Mouse (Mus musculus) CH12.LX (cell line): ENCODE measurements around the gene Hibadh. TPM values are rescaled to one million over a fixed set of nuclear protein-coding genes. Genes with fewer than 3 reads are reported as not detected.
"Not testable (repeated sequence)": the region's sequence is repeated elsewhere in the genome, so short reads cannot be mapped to it uniquely, and the experiment has no call there.

Source experiments
- DNase-seq: peaks from one replicate; pipeline ENCODE4 v3.0.0-alpha.2; 2013; ENCODE audit errors: extremely low read depth
- H3K27ac ChIP-seq: 2 replicates; pipeline ENCODE4 v1.5.1; 2012; ENCODE audit warnings: low read depth, mild to moderate bottlenecking, control low read depth, moderate library complexity; ENCODE audit not compliant: insufficient read depth
- H3K27me3 ChIP-seq: replicated peaks from 2 replicates; pipeline ENCODE3; 2012; ENCODE audit warnings: inconsistent platforms
- H3K36me3 ChIP-seq, 2 experiments: replicated peaks in 1 of 2; 2 replicates each; pipeline versions ENCODE3 to v1.6.1; 2012; ENCODE audit warnings: inconsistent platforms in 1 of 2, low read length in 1 of 2, mild to moderate bottlenecking in 1 of 2, mixed read lengths in 1 of 2, moderate library complexity in 1 of 2; ENCODE audit not compliant: control insufficient read depth in 1 of 2, insufficient read depth in 1 of 2
- H3K4me1 ChIP-seq, 2 experiments: 2 replicates each; pipeline ENCODE4 v1.6.1; 2012; ENCODE audit warnings: inconsistent platforms in 1 of 2, moderate library complexity in 1 of 2; ENCODE audit not compliant: insufficient read depth in 2 of 2, control insufficient read depth in 1 of 2
- H3K4me2 ChIP-seq: 2 replicates; pipeline ENCODE4 v1.6.1; 2012; ENCODE audit warnings: low read depth, mild to moderate bottlenecking, control low read depth; ENCODE audit not compliant: poor library complexity, insufficient read depth, severe bottlenecking
- H3K4me3 ChIP-seq, 3 experiments: fragments of 150-350 bp in 1 of 3; sonication (generic) in 1 of 3; replicated peaks in 1 of 3; 2 replicates each; pipeline versions ENCODE3 to v1.5.1; 2011 to 2012; ENCODE audit warnings: low read depth in 2 of 3, low read length in 2 of 3, mild to moderate bottlenecking in 2 of 3, moderate library complexity in 2 of 3, control low read depth in 1 of 3, improper control_type of control experiment in 1 of 3, inconsistent platforms in 1 of 3, mixed read lengths in 1 of 3; ENCODE audit not compliant: poor library complexity in 1 of 3
- H3K79me2 ChIP-seq: replicated peaks from 2 replicates; pipeline ENCODE4 v1.6.1; 2012; ENCODE audit warnings: mild to moderate bottlenecking, moderate library complexity; ENCODE audit not compliant: control insufficient read depth, poor library complexity, insufficient read depth, severe bottlenecking; ENCODE audit errors: extremely low read depth
- H3K9ac ChIP-seq: 2 replicates; pipeline ENCODE4 v1.6.1; 2012; ENCODE audit warnings: low read depth, mild to moderate bottlenecking, control low read depth, moderate library complexity; ENCODE audit not compliant: insufficient read depth
- H3K9me3 ChIP-seq: replicated peaks from 2 replicates; pipeline ENCODE3; 2012; ENCODE audit warnings: low read length, inconsistent platforms, mixed read lengths
- BHLHE40 ChIP-seq: IDR thresholded peaks from 2 replicates; pipeline ENCODE4 v1.6.1; 2011; ENCODE audit warnings: mild to moderate bottlenecking, low read depth, low read length, improper control_type of control experiment
- CHD1 ChIP-seq: IDR thresholded peaks from 2 replicates; pipeline ENCODE4 v1.6.1; 2012; ENCODE audit warnings: low read depth, low read length, improper control_type of control experiment, inconsistent platforms
- CTCF ChIP-seq, 2 experiments: IDR thresholded peaks in 1 of 2; conservative IDR thresholded peaks in 1 of 2; 2 replicates each; pipeline ENCODE4 v1.5.1; 2011 to 2012; ENCODE audit warnings: low read depth in 2 of 2, low read length in 2 of 2, improper control_type of control experiment in 1 of 2, inconsistent platforms in 1 of 2, mild to moderate bottlenecking in 1 of 2, moderate library complexity in 1 of 2
- ELF1 ChIP-seq: IDR thresholded peaks from 2 replicates; pipeline ENCODE4 v1.6.1; 2014; ENCODE audit warnings: low read depth, mild to moderate bottlenecking, inconsistent platforms, low read length, improper control_type of control experiment
- GABPA ChIP-seq: IDR thresholded peaks from 2 replicates; pipeline ENCODE4 v1.6.1; 2012; ENCODE audit warnings: low read depth, low read length, improper control_type of control experiment, inconsistent platforms; ENCODE audit not compliant: insufficient replicate concordance
- IRF4 ChIP-seq: IDR thresholded peaks from 2 replicates; pipeline ENCODE4 v1.6.1; 2014; ENCODE audit warnings: low read depth, mild to moderate bottlenecking, inconsistent platforms, low read length, improper control_type of control experiment
- NELFE ChIP-seq: IDR thresholded peaks from 2 replicates; pipeline ENCODE4 v1.6.1; 2011; ENCODE audit warnings: low read depth, low read length, improper control_type of control experiment
- RAD21 ChIP-seq: IDR thresholded peaks from 2 replicates; pipeline ENCODE4 v1.6.1; 2011; ENCODE audit warnings: low read depth, mild to moderate bottlenecking, low read length, improper control_type of control experiment, moderate library complexity
- USF2 ChIP-seq: conservative IDR thresholded peaks from 2 replicates; pipeline ENCODE4 v1.6.1; 2011; ENCODE audit warnings: low read depth, low read length, improper control_type of control experiment
- ZNF384 ChIP-seq: IDR thresholded peaks from 2 replicates; pipeline ENCODE4 v1.6.1; 2012; ENCODE audit warnings: low read depth, low read length, improper control_type of control experiment, inconsistent platforms
- dilution Hi-C: fragments of 300-500 bp; cut with MboI; formaldehyde crosslinking; loops from 2 replicates; pipeline ENCODE4 v1.14.3; 2020; ENCODE audit warnings: low sequenced_read_pairs; ENCODE audit not compliant: extremely low pct_unique_long_range_greater_than_20kb, extremely low pct_ligation_motif_present
- in situ Hi-C: fragments of 300-500 bp; cut with MboI; formaldehyde crosslinking; loops from 3 replicates; pipeline ENCODE4 v1.14.3; 2019; ENCODE audit warnings: low sequenced_read_pairs, low pct_ligation_motif_present, low pct_unique_long_range_greater_than_20kb, mixed read lengths
- polyA plus RNA-seq: library from polyadenylated mRNA; unstranded; fragments of >175 nt; gene quantifications from 2 replicates; pipeline ENCODE4 v1.2.1, GENCODE M21; 2012; ENCODE audit warnings: low read depth; ENCODE audit not compliant: insufficient read length
- total RNA-seq, 2 experiments: library from RNA; depleted of rRNA; stranded (reverse); fragments of 300-350 nt in 1 of 2; fragments of >200 nt in 1 of 2; gene quantifications; 2 replicates each; pipeline ENCODE4 v1.2.3; 2012 to 2014

The Hibadh gene
- total and polyA plus RNA-seq, 3 experiments = 38.6 to 60.4 (median 44.4) TPM

GRCm38 (mm10) chr6:52679565-52679964, 39.4 kb upstream of the Hibadh start:
- no peaks in the 10 kb centered on the region for H3K79me2 ChIP-seq
- H3K36me3 ChIP-seq = no peaks in the 10 kb centered on the region
- no peak for DNase-seq
- in situ Hi-C loops (no loop called here), dilution Hi-C loops (no loop called here)
- H3K4me3 ChIP-seq = no peak overlapping the region
- H3K4me1 ChIP-seq = peaks cover 8% of the 10 kb centered on the region in 2 experiments
- H3K27ac ChIP-seq = no peak overlapping the region
- TF ChIP-seq CTCF (conservative IDR thresholded peaks at IDR 0.05 in 1 of 2, IDR thresholded peaks at IDR 0.05 in 1 of 2; ENCODE audit: low read depth in 2 of 2, low read length in 2 of 2) (no peak), NELFE (no peak), BHLHE40 (no peak), ELF1 (no peak), USF2 (no peak), IRF4 (no peak), GABPA (no peak), CHD1 (no peak)
- H3K9ac ChIP-seq = no peak overlapping the region
- no peaks in the 10 kb centered on the region for H3K27me3 ChIP-seq
- no peaks in the 10 kb centered on the region for H3K9me3 ChIP-seq
- no peak overlapping the region for H3K4me2 ChIP-seq

GRCm38 (mm10) chr6:52677534-52677933, 37.3 kb upstream of the Hibadh start:
- H3K27ac ChIP-seq, DNase-seq, H3K27me3 ChIP-seq, in situ Hi-C loops, H3K36me3 ChIP-seq, H3K9ac ChIP-seq, dilution Hi-C loops, H3K9me3 ChIP-seq, H3K4me1 ChIP-seq, H3K79me2 ChIP-seq, H3K4me3 ChIP-seq, H3K4me2 ChIP-seq: not testable (repeated sequence)
- TF ChIP-seq ZNF384 = peak; percentile 51; the same call in 1 of the 2 replicates

GRCm38 (mm10) chr6:52675222-52675921, 35.2 kb upstream of the Hibadh start:
- no peaks in the 10 kb centered on the region for H3K9me3 ChIP-seq
- no peak for DNase-seq
- dilution Hi-C loops (no loop called here), in situ Hi-C loops (no loop called here)
- no peaks in the 10 kb centered on the region for H3K79me2 ChIP-seq
- no peak for TF ChIP-seq RAD21
- peak; percentile 73 for TF ChIP-seq ZNF384
- peak overlapping the region in 2 of 3 experiments; percentile 9 to 16 for H3K4me3 ChIP-seq
- H3K27ac ChIP-seq = no peak overlapping the region
- H3K4me2 ChIP-seq = peak overlapping the region; percentile 57
- H3K4me1 ChIP-seq = peaks cover 5 to 12% of the 10 kb centered on the region in 2 experiments
- H3K9ac ChIP-seq = peak overlapping the region; percentile 2; the same call in 1 of the 2 replicates
- H3K27me3 ChIP-seq = no peaks in the 10 kb centered on the region
- H3K36me3 ChIP-seq = no peaks in the 10 kb centered on the region
